Mouse (Mus musculus): Measurements from ENCODE around the gene Cfap61. TPM values are rescaled to one million over a fixed set of nuclear protein-coding genes. Genes with fewer than 3 reads are reported as not detected.

Cfap61 gene
- total and polyA plus RNA-seq, 3 experiments = 0.13 TPM; not detected in 2

DNA sequence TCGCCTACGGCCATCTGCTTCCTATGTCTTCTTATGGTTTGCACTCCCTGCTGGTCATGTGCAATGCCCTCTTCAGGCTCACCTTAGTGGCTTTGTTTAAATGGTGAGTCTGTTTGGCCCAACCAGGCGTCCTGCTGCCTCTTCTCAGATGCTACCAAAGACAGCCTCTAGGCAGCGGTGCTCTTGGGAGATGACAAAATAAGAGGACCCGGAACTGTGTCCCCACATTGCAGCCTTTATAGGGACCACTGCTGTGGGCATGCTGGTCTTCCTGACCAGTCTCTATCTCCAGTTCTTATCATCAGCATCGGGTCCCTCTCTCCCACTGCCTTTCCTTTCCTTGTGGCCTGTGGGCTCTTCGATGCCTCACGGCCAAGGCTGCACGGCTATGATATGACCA, 46.3 kb downstream of the Cfap61 start:
- Histone ChIP-seq H3K27ac (ENCODE audit: control insufficient read depth, low read depth, low read length) (no peak overlapping the region), H3K79me2 (ENCODE audit: control insufficient read depth, insufficient read depth, low read length, poor library complexity) (no peaks in the 10 kb centered on the region), H3K36me3 (ENCODE audit: control insufficient read depth in 1 of 2, insufficient read depth in 2 of 2, low read length in 2 of 2) (no peaks in the 10 kb centered on the region), H3K27me3 (ENCODE audit: control insufficient read depth in 1 of 2, insufficient read depth in 2 of 2, low read length in 2 of 2) (no peaks in the 10 kb centered on the region; a peak in 1 of 4 replicates), H3K4me3 (ENCODE audit: control insufficient read depth in 1 of 2, insufficient read depth in 1 of 2, low read depth in 2 of 2, low read length in 2 of 2) (no peak overlapping the region), H3K9ac (ENCODE audit: control insufficient read depth, low read depth, low read length, poor library complexity, severe bottlenecking) (no peak overlapping the region), H3K9me3 (replicated peaks; ENCODE audit: insufficient read depth, low read length) (no peaks in the 10 kb centered on the region), H3K4me1 (ENCODE audit: control insufficient read depth in 1 of 2, insufficient read depth in 2 of 2, low read length in 2 of 2) (no peaks in the 10 kb centered on the region)
- TF ChIP-seq UBTF (IDR thresholded peaks at IDR 0.05; ENCODE audit: borderline replicate concordance, insufficient read depth, low read depth, low read length) (no peak), MYB (IDR thresholded peaks at IDR 0.05; ENCODE audit: low read depth, low read length) (no peak), POLR2A (IDR thresholded peaks at IDR 0.05; ENCODE audit: control insufficient read depth in 1 of 2, insufficient read depth in 1 of 2, low read depth in 1 of 2, low read length in 2 of 2, poor library complexity in 1 of 2) (no peak), USF2 (IDR thresholded peaks at IDR 0.05; ENCODE audit: borderline replicate concordance in 1 of 2, insufficient read depth in 1 of 2, low read depth in 1 of 2, low read length in 2 of 2) (no peak), GATA1 (IDR thresholded peaks at IDR 0.05; ENCODE audit: low read depth, low read length) (no peak), E2F4 (IDR thresholded peaks at IDR 0.05; ENCODE audit: borderline replicate concordance, low read depth, low read length) (no peak), MEF2A (IDR thresholded peaks at IDR 0.05; ENCODE audit: extremely low read depth, insufficient replicate concordance, low read depth, low read length, poor library complexity, severe bottlenecking) (no peak), KAT2A (conservative IDR thresholded peaks at IDR 0.05; ENCODE audit: low read depth, low read length) (no peak), CTCF (IDR thresholded peaks at IDR 0.05 in 2 of 3, conservative IDR thresholded peaks at IDR 0.05 in 1 of 3; ENCODE audit: control insufficient read depth in 1 of 3, insufficient read depth in 1 of 3, low read depth in 2 of 3, low read length in 3 of 3, poor library complexity in 1 of 3, severe bottlenecking in 1 of 3) (no peak), TBP (IDR thresholded peaks at IDR 0.05; ENCODE audit: low read depth, low read length) (no peak), ELF1 (IDR thresholded peaks at IDR 0.05; ENCODE audit: low read depth, low read length) (no peak), RCOR1 (IDR thresholded peaks at IDR 0.05; ENCODE audit: low read depth, low read length) (no peak), POLR2AphosphoS5 (IDR thresholded peaks at IDR 0.05; ENCODE audit: borderline replicate concordance, low read depth, low read length) (no peak), ZNF384 (IDR thresholded peaks at IDR 0.05; ENCODE audit: low read depth, low read length) (no peak), CHD1 (IDR thresholded peaks at IDR 0.05; ENCODE audit: low read depth, low read length) (no peak)
- DNase-seq (ENCODE audit: low read depth, low spot score) = no peak

DNA sequence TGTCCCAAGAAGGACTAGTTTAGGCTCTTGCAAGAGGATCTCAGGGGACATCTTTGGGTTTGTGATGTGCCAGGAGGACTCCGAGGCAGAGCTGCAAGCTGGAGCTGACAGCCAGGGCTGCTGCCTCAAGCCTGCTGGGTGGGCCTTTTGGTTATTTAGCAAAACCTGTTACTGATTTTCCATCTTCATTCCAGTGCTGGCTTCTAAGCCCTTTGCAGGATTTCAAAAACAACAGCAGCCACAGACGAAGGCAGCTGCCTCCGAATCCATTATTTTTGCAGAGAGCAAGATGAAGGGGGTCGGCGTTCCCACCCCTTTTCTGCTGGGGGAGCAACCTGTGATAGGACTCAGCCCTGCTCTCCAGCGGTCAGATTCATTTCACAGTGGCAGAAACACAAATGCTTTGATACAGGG, 47.1 kb downstream of the Cfap61 start:
- Histone ChIP-seq H3K9ac (ENCODE audit: control insufficient read depth, low read depth, low read length, poor library complexity, severe bottlenecking) (no peak overlapping the region), H3K9me3 (replicated peaks; ENCODE audit: insufficient read depth, low read length) (no peaks in the 10 kb centered on the region), H3K27me3 (ENCODE audit: control insufficient read depth in 1 of 2, insufficient read depth in 2 of 2, low read length in 2 of 2) (no peaks in the 10 kb centered on the region; a peak in 1 of 4 replicates), H3K27ac (ENCODE audit: control insufficient read depth, low read depth, low read length) (no peak overlapping the region), H3K4me3 (ENCODE audit: control insufficient read depth in 1 of 2, insufficient read depth in 1 of 2, low read depth in 2 of 2, low read length in 2 of 2) (no peak overlapping the region), H3K36me3 (ENCODE audit: control insufficient read depth in 1 of 2, insufficient read depth in 2 of 2, low read length in 2 of 2) (no peaks in the 10 kb centered on the region), H3K79me2 (ENCODE audit: control insufficient read depth, insufficient read depth, low read length, poor library complexity) (no peaks in the 10 kb centered on the region), H3K4me1 (ENCODE audit: control insufficient read depth in 1 of 2, insufficient read depth in 2 of 2, low read length in 2 of 2) (no peaks in the 10 kb centered on the region)
- DNase-seq (ENCODE audit: low read depth, low spot score) = no peak
- TF ChIP-seq NELFE (IDR thresholded peaks at IDR 0.05; ENCODE audit: low read depth, low read length) (no peak), UBTF (IDR thresholded peaks at IDR 0.05; ENCODE audit: borderline replicate concordance, insufficient read depth, low read depth, low read length) (no peak)

Data from MEL (cell line).